Mouse (Mus musculus) liver, adult 10 weeks (tissue): Measurements from ENCODE around the gene Cpa5. TPM values are rescaled to one million over a fixed set of nuclear protein-coding genes. Genes with fewer than 3 reads are reported as not detected.

Experiments
- polyA plus RNA-seq: library from polyadenylated mRNA; stranded (reverse); fragments of 350-450 nt; fragmentation: Illumina TruSeq; extraction: RNeasy Lipid Tissue Mini Kit (QIAGEN cat#74804); gene quantifications from one replicate; pipeline ENCODE4 v1.2.3, GENCODE M21; 2014; ENCODE audit warnings: low read depth, low replicate concordance

The Cpa5 gene
- not detected for polyA plus RNA-seq

DNA sequence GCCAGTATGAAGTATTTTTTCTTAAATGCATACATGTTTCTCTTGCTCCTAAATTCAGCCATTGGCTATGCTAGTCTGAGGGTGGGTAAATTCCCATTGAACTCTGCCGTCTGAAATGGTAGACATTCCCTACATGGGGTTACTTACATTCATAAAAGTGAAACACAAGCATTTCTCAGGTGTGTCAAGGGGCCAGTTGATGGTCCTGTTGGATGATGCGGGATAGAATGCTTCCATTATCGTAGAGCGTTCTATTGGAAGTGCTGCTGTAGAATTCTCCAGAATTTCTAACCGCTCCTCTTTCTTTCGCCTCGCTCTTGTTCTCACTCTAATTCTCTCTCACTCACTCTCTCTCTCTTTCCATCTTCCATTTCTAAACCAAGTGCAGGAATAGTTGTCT is at the start of gene Cpa5:
Cpa5 (plus strand) TSS at position 301 of the 400 bp plus-strand sequence.

DNA sequence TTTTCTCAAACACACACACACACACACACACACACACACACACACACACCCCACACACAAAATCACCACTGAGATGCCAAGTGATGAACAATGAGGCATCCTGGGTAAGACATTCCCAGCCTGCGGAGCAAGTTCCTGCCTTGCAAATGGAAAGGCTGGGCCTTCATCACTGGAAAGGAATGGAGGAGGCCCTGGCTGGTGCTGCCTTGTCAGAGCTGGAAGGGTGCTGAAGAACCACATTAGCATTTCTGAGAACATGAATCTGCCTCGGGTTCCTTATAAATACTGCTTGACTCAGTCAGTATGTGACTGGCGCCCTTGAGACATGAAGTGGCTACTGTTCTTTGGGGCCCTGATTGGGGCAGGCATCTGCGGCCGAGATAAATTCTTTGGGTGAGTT is 42.7 kb upstream of the Cpa5 start, which contains the start of gene Cpa4:
Cpa4 (plus strand) TSS at position 301 of the 400 bp plus-strand sequence.

DNA sequence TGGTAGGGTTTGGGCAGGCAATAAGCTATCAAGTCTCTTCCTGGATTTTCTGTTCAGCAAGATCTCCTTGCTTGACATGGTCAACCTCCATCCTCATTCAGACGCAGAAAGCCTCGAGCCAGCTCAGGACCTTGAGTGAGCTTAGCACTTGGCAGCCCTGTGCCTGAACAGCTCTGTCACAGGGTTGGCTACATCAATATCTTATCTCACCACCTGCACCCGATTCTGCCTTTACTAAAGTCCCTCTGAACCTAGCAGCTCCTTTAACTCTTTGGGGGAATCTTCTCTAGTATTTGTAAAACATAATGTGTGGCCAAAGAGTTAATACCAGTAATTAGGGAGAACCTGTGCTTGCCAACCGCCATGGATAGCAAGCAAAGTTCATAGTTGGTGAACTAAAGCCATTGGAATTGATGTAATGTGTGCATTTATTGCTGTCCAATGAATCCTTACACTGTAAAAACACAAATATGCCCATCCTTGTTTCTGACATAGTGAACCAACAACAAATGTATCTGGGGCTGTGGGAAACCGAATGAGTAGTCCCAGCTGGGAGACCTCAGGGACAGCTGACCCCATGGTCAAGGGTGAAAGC is 28.0 kb downstream of the Cpa5 start, which contains the start of gene Cpa1:
Cpa1 (plus strand) TSS at position 545 of the 595 bp plus-strand sequence.

Other genes starting within 250 kb of the Cpa5 start
- 2.2 TPM for gene Zc3hc1, start 220.0 kb upstream of the Cpa5 start, polyA plus RNA-seq
- gene Klhdc10, start 209.1 kb upstream of the Cpa5 start, polyA plus RNA-seq: 24.2 TPM
- gene Tmem209, start 101.2 kb upstream of the Cpa5 start, polyA plus RNA-seq: 17.3 TPM
- not detected for gene Ssmem1, start 101.2 kb upstream of the Cpa5 start, polyA plus RNA-seq
- not detected for gene Cpa2, start 69.4 kb upstream of the Cpa5 start, polyA plus RNA-seq
- not detected for gene Cpa4, start 42.6 kb upstream of the Cpa5 start, polyA plus RNA-seq
- gene Cpa1, start 28.2 kb downstream of the Cpa5 start, polyA plus RNA-seq: not detected
- gene Cep41, start 82.7 kb downstream of the Cpa5 start, polyA plus RNA-seq: 3.1 TPM
- 3.8 TPM for gene Mest, start 112.5 kb downstream of the Cpa5 start, polyA plus RNA-seq